In the genomic region with DNA sequence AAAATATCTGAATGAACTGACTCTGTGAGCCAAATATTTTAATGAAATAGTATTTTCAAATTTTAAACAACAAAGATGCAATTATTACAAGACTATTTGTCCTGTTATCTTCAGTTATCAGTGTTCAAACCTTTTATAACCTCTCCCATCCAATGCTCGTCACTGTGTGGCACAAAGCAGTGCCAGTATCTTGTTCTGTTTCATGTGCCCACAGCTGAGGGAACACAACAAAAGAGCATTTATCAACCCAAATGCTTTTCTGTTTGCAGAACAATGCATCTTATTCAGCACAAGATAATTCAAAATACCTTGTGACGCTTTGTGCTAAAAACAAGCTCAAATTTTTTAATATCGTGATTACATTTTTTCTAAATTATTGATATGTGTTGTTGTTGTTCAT, we compare ENCODE assay signal across 24 mouse cellular contexts.
"Had no signal": no experiment of that assay in that cellular context is flagged by ENCODE, and none has a peak within 500 bp of the region (broad histone marks: within the 10 kb centered on the region; RNA-seq: fewer than 3 reads in every experiment).

No protein-coding gene starts in this region.

- DNase-seq: kidney, adult 18-20 months; kidney, adult 9 months; kidney, postnatal 14 days; kidney, postnatal 4 days; left cerebral cortex, postnatal 4 days; lung, adult 18-20 months; lung, postnatal 10 days; lung, postnatal 36 days; retina, postnatal 1 day; thymus, postnatal 25 days had no signal

- H3K36me3 ChIP-seq: limb, embryonic 12.5 days; limb, embryonic 15.5 days; liver, embryonic 15.5 days; lung, embryonic 15.5 days; midbrain, embryonic 10.5 days; midbrain, embryonic 13.5 days; neural tube, embryonic 13.5 days had no signal

- H3K4me1 ChIP-seq: limb, embryonic 12.5 days; limb, embryonic 15.5 days; liver, embryonic 15.5 days; lung, embryonic 15.5 days; megakaryocyte, embryonic 14.5 days; midbrain, embryonic 10.5 days; midbrain, embryonic 13.5 days; neural tube, embryonic 13.5 days had no signal

- H3K4me2 ChIP-seq: limb, embryonic 12.5 days; limb, embryonic 15.5 days; liver, embryonic 11.5 days; liver, embryonic 15.5 days; lung, embryonic 15.5 days; midbrain, embryonic 13.5 days; neural tube, embryonic 13.5 days had no signal

- H3K4me3 ChIP-seq: limb, embryonic 12.5 days; limb, embryonic 15.5 days; liver, embryonic 15.5 days; lung, embryonic 15.5 days; megakaryocyte, embryonic 14.5 days; midbrain, embryonic 10.5 days; midbrain, embryonic 13.5 days; myocyte; neural tube, embryonic 13.5 days had no signal

- H3K27me3 ChIP-seq: limb, embryonic 12.5 days; limb, embryonic 15.5 days; liver, embryonic 15.5 days; lung, embryonic 15.5 days; megakaryocyte, embryonic 14.5 days; midbrain, embryonic 13.5 days; neural tube, embryonic 13.5 days had no signal

- H3K9ac ChIP-seq: limb, embryonic 12.5 days; limb, embryonic 15.5 days; liver, embryonic 15.5 days; lung, embryonic 15.5 days; midbrain, embryonic 13.5 days; neural tube, embryonic 13.5 days had no signal

- H3K27ac ChIP-seq: limb, embryonic 12.5 days; limb, embryonic 15.5 days; liver, embryonic 15.5 days; lung, embryonic 15.5 days; midbrain, embryonic 10.5 days; midbrain, embryonic 13.5 days; neural tube, embryonic 13.5 days; stomach, postnatal 0 days had no signal

- ATAC-seq: inflammation-experienced regulatory T-cells, adult 6 months; intestine, embryonic 16.5 days; midbrain, embryonic 13.5 days; midbrain, embryonic 16.5 days had no signal

- H3K9me3 ChIP-seq: limb, embryonic 12.5 days; limb, embryonic 15.5 days; liver, embryonic 15.5 days; lung, embryonic 15.5 days; megakaryocyte, embryonic 14.5 days; midbrain, embryonic 10.5 days; midbrain, embryonic 13.5 days; neural tube, embryonic 13.5 days had no signal
